Mouse (Mus musculus): ENCODE measurements around the gene Gm17622.

Gene Gm17622

DNA sequence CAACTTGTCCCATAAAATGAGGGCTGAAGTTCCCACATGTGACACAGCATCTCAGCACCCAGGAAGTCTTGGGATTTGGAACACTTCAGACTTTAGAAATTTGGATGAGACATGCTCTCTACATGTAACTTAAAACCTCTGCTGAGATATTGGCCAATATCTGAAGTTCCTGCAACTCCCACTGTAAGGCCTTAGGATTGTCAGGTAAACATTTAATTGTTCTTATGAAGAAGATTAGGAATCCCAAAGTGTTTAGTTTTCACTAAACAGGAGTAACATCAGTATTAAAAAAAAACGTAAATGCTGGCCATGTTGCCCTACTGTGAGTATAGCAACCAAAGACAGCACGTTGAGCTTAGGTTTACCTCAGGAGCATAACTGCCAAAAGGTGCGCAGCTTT lies at the start of gene Gm17622:
TSS of gene Gm17622 (plus strand) at position 301 of the 400 bp plus-strand sequence.
- Histone ChIP-seq H3K4me1 (replicated peaks; ENCODE audit: low read depth, low read length) (no peaks in the 10 kb centered on the region), H3K27me3 (ENCODE audit: insufficient read depth, low read length) (no peaks in the 10 kb centered on the region), H3K9me3 (ENCODE audit: low read length) (peaks cover 2% of the 10 kb centered on the region; the same call in 1 of the 2 replicates), H3K4me3 (replicated peaks; ENCODE audit: low read length) (no peak within 1 kb of the TSS), H3K36me3 (ENCODE audit: insufficient read depth, low read length) (peaks cover 52% of the 10 kb centered on the region)
- TF ChIP-seq CTCF (conservative IDR thresholded peaks at IDR 0.05; ENCODE audit: low read length) (no peak), POU5F1 (IDR thresholded peaks at IDR 0.05; ENCODE audit: borderline replicate concordance, low read length) (no peak), NANOG (IDR thresholded peaks at IDR 0.05; ENCODE audit: borderline replicate concordance, low read length) (no peak)

DNA sequence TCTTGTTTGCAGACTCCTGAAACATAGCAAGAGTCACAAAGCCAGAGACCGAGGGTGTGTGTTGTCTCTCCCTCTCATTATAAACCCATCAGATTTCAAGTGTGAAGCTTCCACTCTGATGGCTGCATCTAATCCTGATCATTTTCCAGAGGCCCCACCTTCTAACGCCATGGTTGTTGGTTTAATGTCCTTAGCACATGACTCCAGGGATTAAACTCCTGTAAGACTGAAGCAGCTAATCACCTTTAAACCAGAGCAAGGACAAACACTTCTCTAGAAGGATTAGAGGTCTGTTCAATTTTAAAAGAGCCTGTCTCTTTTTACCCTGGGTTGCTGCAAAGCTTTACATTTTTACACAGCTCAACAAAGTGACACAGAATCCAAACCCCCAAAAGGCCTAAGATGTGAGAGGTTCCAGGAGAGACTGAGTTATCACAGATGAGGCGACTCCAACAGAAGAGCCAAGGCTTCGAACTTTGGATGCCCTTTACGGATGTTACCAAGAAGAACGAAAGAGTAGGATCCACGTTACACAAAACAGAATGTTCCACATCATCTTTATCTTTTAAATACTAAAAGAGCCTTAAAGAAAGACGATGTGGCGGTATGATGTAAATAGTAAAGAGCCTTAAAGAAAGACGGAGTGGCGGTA lies 40.2 kb upstream of the Gm17622 start:
- Histone ChIP-seq H3K4me3 (replicated peaks; ENCODE audit: low read length) (no peak overlapping the region), H3K9me3 (ENCODE audit: low read length) (no peaks in the 10 kb centered on the region), H3K27me3 (ENCODE audit: insufficient read depth, low read length) (no peaks in the 10 kb centered on the region), H3K36me3 (ENCODE audit: insufficient read depth, low read length) (no peaks in the 10 kb centered on the region), H3K4me1 (replicated peaks; ENCODE audit: low read depth, low read length) (no peaks in the 10 kb centered on the region)
- TF ChIP-seq CTCF (conservative IDR thresholded peaks at IDR 0.05; ENCODE audit: low read length) (no peak), NANOG (IDR thresholded peaks at IDR 0.05; ENCODE audit: borderline replicate concordance, low read length) (no peak), POU5F1 (IDR thresholded peaks at IDR 0.05; ENCODE audit: borderline replicate concordance, low read length) (no peak)

DNA sequence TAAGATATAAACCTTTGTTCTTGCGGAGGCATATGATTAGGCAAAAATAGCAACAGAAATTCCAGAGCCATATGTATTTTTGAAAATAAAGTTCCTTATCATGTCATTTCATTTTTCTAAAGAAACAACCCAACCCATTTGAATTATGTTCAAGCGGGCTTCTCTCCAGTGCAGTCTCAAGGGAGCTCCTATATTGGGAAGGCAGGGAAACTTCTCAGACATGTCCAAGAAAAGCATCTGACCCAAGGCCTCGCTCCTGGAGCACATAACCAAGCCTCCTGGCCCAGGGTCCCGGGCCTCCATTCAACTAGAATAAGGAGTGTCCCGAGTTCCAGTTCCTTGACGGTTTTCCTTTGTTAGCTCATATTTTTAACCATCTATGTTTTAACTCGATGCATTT lies 39.7 kb upstream of the Gm17622 start:
- H3K4me1 ChIP-seq (replicated peaks; ENCODE audit: low read depth, low read length) = no peaks in the 10 kb centered on the region
- TF ChIP-seq POU5F1 (IDR thresholded peaks at IDR 0.05; ENCODE audit: borderline replicate concordance, low read length) (no peak), NANOG (IDR thresholded peaks at IDR 0.05; ENCODE audit: borderline replicate concordance, low read length) (no peak), CTCF (conservative IDR thresholded peaks at IDR 0.05; ENCODE audit: low read length) (no peak)
- H3K9me3 ChIP-seq (ENCODE audit: low read length) = no peaks in the 10 kb centered on the region

DNA sequence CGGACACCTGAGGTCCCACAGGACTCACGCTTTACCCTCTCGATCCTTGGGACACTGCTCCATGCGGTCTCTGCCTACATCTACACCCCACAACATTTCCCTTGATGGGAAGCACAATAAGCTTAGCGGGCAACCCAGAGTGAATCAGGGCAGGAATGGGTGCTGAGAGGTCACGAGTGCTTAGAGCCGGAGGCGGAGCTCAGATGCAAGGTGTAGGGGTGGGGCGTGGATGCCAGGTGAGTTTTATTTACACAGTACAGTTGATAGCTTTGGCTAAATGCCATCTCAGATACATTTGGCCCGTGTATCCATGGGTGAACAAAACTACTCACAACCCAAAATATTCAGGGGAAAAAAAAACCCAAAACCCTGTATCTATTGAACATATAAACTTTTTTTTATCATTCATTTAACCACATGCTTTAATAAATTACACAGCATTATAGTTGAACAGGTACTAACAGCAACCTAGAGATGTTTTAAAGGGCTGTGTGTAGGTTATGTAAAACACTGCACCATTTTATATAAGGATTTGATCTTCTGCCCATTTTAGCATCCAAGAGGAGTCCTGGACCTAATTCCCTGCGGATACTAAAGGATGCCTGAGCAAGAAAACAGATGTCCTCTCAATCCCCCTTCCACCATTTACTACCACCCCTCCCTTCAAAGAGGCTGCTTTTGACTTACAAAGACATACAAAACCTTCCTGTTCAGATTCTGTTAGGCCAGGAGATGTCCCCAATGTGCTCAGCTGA lies 39.0 kb upstream of the Gm17622 start:
- TF ChIP-seq POU5F1 (IDR thresholded peaks at IDR 0.05; ENCODE audit: borderline replicate concordance, low read length) = no peak
- no peak for TF ChIP-seq CTCF (conservative IDR thresholded peaks at IDR 0.05; ENCODE audit: low read length)
- TF ChIP-seq NANOG (IDR thresholded peaks at IDR 0.05; ENCODE audit: borderline replicate concordance, low read length) = no peak
- Histone ChIP-seq H3K4me3 (replicated peaks; ENCODE audit: low read length) (no peak overlapping the region), H3K27me3 (ENCODE audit: insufficient read depth, low read length) (no peaks in the 10 kb centered on the region), H3K9me3 (ENCODE audit: low read length) (no peaks in the 10 kb centered on the region), H3K4me1 (replicated peaks; ENCODE audit: low read depth, low read length) (no peaks in the 10 kb centered on the region), H3K36me3 (ENCODE audit: insufficient read depth, low read length) (no peaks in the 10 kb centered on the region)

More for the DNA sequence above, 39.7 kb upstream of the Gm17622 start:
- Histone ChIP-seq H3K36me3 (ENCODE audit: insufficient read depth, low read length) (no peaks in the 10 kb centered on the region), H3K4me3 (replicated peaks; ENCODE audit: low read length) (no peak overlapping the region), H3K27me3 (ENCODE audit: insufficient read depth, low read length) (no peaks in the 10 kb centered on the region)

DNA sequence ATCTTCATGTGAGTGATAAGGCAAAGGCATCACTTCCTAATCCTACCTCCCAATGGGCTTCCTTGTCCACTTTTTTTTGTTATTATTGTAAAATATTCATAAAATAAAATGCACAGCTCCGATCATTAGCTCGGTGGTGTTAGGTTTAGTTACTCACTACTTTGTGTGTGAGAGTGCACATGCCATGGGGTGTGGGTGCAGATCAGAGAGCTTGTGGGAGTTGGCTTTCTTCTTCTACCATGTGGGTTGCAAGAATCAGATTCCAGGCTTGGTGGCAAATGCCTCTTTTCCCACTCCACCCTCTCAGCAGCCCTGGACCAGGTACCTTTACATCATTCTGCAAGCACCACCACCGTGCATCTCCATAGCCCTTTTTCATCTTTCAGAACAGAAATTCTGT lies 37.9 kb upstream of the Gm17622 start:
- no peaks in the 10 kb centered on the region for H3K36me3 ChIP-seq (ENCODE audit: insufficient read depth, low read length)
- no peaks in the 10 kb centered on the region for H3K27me3 ChIP-seq (ENCODE audit: insufficient read depth, low read length)
- H3K4me3 ChIP-seq (replicated peaks; ENCODE audit: low read length) = no peak overlapping the region
- H3K9me3 ChIP-seq (ENCODE audit: low read length) = no peaks in the 10 kb centered on the region
- TF ChIP-seq NANOG (IDR thresholded peaks at IDR 0.05; ENCODE audit: borderline replicate concordance, low read length) = no peak
- TF ChIP-seq POU5F1 (IDR thresholded peaks at IDR 0.05; ENCODE audit: borderline replicate concordance, low read length) = no peak
- no peak for TF ChIP-seq CTCF (conservative IDR thresholded peaks at IDR 0.05; ENCODE audit: low read length)
- H3K4me1 ChIP-seq (replicated peaks; ENCODE audit: low read depth, low read length) = no peaks in the 10 kb centered on the region

DNA sequence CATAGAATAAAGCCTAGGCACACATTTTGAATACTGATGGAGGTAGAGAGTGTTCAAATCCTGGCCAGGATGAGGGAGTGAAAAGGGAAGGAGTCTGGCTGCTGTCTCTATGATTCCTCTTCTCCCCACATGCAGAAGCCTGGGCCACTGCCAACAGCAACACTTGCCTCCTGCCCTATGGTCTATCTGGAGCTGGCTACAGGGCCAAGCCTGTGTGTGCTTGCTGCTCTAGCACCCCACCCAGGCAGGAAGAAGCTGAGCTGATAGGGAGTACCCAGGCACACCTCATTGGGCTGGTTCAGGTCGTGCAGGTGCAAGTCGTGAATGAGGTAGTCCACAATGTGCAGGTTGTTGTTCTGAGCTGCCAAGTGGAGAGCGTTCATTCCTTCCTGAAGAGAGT lies 36.2 kb upstream of the Gm17622 start:
- H3K4me3 ChIP-seq (replicated peaks; ENCODE audit: low read length) = no peak overlapping the region
- TF ChIP-seq POU5F1 (IDR thresholded peaks at IDR 0.05; ENCODE audit: borderline replicate concordance, low read length) = no peak
- TF ChIP-seq CTCF (conservative IDR thresholded peaks at IDR 0.05; ENCODE audit: low read length) = no peak
- no peak for TF ChIP-seq NANOG (IDR thresholded peaks at IDR 0.05; ENCODE audit: borderline replicate concordance, low read length)
- H3K36me3 ChIP-seq (ENCODE audit: insufficient read depth, low read length) = no peaks in the 10 kb centered on the region
- H3K27me3 ChIP-seq (ENCODE audit: insufficient read depth, low read length) = no peaks in the 10 kb centered on the region
- no peaks in the 10 kb centered on the region for H3K4me1 ChIP-seq (replicated peaks; ENCODE audit: low read depth, low read length)
- no peaks in the 10 kb centered on the region for H3K9me3 ChIP-seq (ENCODE audit: low read length)

DNA sequence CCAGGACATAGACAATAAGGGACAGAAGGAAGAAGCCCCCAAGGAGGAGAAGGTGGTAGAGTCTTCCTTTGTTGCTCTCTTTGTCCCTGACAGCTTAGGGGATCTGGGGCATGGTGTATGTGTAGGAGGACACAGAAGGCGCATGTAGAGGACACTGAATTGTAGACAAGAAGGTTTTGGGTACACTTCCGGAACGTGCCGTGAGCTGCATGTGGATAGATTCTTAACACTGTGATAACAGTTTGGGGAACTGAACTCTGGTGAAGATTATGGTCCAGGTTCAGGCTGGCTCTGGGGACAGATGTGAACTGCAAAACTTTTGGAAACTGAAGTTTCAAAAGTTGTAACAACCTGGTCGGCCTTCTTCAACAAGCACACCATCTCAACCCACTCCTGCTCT lies 33.0 kb upstream of the Gm17622 start:
- Histone ChIP-seq H3K4me1 (replicated peaks; ENCODE audit: low read depth, low read length) (no peaks in the 10 kb centered on the region), H3K36me3 (ENCODE audit: insufficient read depth, low read length) (no peaks in the 10 kb centered on the region), H3K4me3 (replicated peaks; ENCODE audit: low read length) (no peak overlapping the region), H3K27me3 (ENCODE audit: insufficient read depth, low read length) (no peaks in the 10 kb centered on the region), H3K9me3 (ENCODE audit: low read length) (no peaks in the 10 kb centered on the region)
- TF ChIP-seq CTCF (conservative IDR thresholded peaks at IDR 0.05; ENCODE audit: low read length) (no peak), NANOG (IDR thresholded peaks at IDR 0.05; ENCODE audit: borderline replicate concordance, low read length) (no peak), POU5F1 (IDR thresholded peaks at IDR 0.05; ENCODE audit: borderline replicate concordance, low read length) (no peak)

DNA sequence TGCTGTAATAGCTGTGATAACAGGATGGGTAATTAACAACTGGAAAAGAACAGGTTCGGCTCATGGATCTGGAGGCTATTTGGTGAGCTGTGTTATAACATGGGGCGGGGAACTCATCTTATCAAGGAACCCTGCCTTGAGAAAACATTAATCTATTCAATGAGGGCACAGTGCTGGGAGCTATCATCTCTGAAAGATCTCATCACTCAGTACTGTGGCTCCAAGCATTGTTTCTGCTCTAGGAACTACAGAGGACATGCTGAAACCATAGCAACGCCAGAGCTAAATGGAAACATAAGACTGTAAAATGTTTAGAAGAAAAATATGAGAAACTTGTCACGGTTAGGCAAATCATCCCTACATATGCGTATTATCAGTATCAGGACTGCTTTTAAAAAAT lies 32.5 kb upstream of the Gm17622 start:
- no peaks in the 10 kb centered on the region for H3K36me3 ChIP-seq (ENCODE audit: insufficient read depth, low read length)
- no peak overlapping the region for H3K4me3 ChIP-seq (replicated peaks; ENCODE audit: low read length)
- no peak for TF ChIP-seq POU5F1 (IDR thresholded peaks at IDR 0.05; ENCODE audit: borderline replicate concordance, low read length)
- no peak for TF ChIP-seq CTCF (conservative IDR thresholded peaks at IDR 0.05; ENCODE audit: low read length)
- TF ChIP-seq NANOG (IDR thresholded peaks at IDR 0.05; ENCODE audit: borderline replicate concordance, low read length) = no peak

More for the DNA sequence above, 32.5 kb upstream of the Gm17622 start:
- Histone ChIP-seq H3K27me3 (ENCODE audit: insufficient read depth, low read length) (no peaks in the 10 kb centered on the region), H3K4me1 (replicated peaks; ENCODE audit: low read depth, low read length) (no peaks in the 10 kb centered on the region), H3K9me3 (ENCODE audit: low read length) (no peaks in the 10 kb centered on the region)

Measured in E14TG2a.4 (cell line).